Mouse (Mus musculus) neural tube, embryonic 14.5 days (tissue): Measurements from ENCODE around the gene Olfr1411. TPM values are rescaled to one million over a fixed set of nuclear protein-coding genes. Genes with fewer than 3 reads are reported as not detected.
A peak's percentile ranks its signal among the peaks of the same experiment; 100 is the strongest.

Experiments
- ATAC-seq: fragments of 200-750 bp; cut with Nextera tagmentation; 2 replicates; pipeline ENCODE4 v1.8.0; 2017; ENCODE audit warnings: low read depth, mild to moderate bottlenecking, moderate TSS enrichment, moderate library complexity
- H3K27ac ChIP-seq: fragments of 300-500 bp; sonication (generic); 2 replicates; pipeline ENCODE4 v1.5.1; 2014; ENCODE audit warnings: low read depth, mild to moderate bottlenecking, control low read depth, low read length, moderate library complexity, mixed read lengths
- H3K27me3 ChIP-seq: fragments of 300-500 bp; sonication (generic); 2 replicates; pipeline ENCODE4 v1.6.1; 2014; ENCODE audit warnings: low read length; ENCODE audit not compliant: control insufficient read depth, insufficient read depth
- H3K36me3 ChIP-seq: fragments of 300-500 bp; sonication (generic); 2 replicates; pipeline ENCODE4 v1.6.1; 2014; ENCODE audit warnings: low read length, mixed read lengths; ENCODE audit not compliant: control insufficient read depth, insufficient read depth
- H3K4me1 ChIP-seq: fragments of 300-500 bp; sonication (generic); 2 replicates; pipeline ENCODE4 v1.6.1; 2014; ENCODE audit warnings: low read length; ENCODE audit not compliant: control insufficient read depth, insufficient read depth
- H3K4me2 ChIP-seq: fragments of 300-500 bp; sonication (generic); 2 replicates; pipeline ENCODE4 v1.6.1; 2014; ENCODE audit warnings: mild to moderate bottlenecking, low read depth, low read length, control low read depth
- H3K4me3 ChIP-seq: fragments of 300-500 bp; sonication (generic); 2 replicates; pipeline ENCODE4 v1.5.1; 2014; ENCODE audit warnings: low read depth, low read length, control low read depth, mixed read lengths
- H3K9ac ChIP-seq: fragments of 300-500 bp; sonication (generic); replicated peaks from 2 replicates; pipeline ENCODE4 v1.6.1; 2014; ENCODE audit warnings: low read depth, mild to moderate bottlenecking, control low read depth, low read length, mixed read lengths
- H3K9me3 ChIP-seq: fragments of 300-500 bp; sonication (generic); 2 replicates; pipeline ENCODE4 v1.6.1; 2016; ENCODE audit warnings: low read length; ENCODE audit not compliant: control insufficient read depth
- WGBS: fragments of 180-500 bp; shearing (Covaris S2); extraction: QIAGEN DNeasy Blood & Tissue Kit; methylation state at CpG from one replicate; pipeline ENCODE4 v1.1.7; 2014; 5-methylcytosine and 5-hydroxymethylcytosine counted together
- polyA plus RNA-seq: library from polyadenylated mRNA; unstranded; fragments of >200 nt; fragmentation: Nextera tagmentation; extraction: Ambion mirVana; gene quantifications from 2 replicates; pipeline ENCODE4 v1.2.1, GENCODE M21; 2014

Olfr1411 gene
- polyA plus RNA-seq, 1 experiment from 2014 or later: not detected

DNA sequence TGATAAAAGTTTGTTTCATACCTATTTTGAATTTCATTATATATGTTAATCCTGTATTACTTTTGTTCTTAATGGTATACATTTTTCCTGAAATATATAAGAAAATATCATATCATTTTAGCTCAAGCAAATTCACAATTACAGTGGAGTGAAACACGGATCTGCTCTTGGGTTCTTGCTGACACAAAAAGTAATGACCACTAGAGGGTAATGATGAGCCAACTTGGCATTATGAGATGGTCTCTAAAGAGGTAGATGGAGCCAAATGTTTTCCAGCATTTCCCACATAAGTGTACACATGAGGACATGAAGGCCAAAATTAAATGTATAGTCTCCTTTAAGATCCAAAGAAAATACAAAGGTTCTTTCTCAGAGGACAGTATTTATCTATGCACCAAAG is 20.3 kb downstream of the Olfr1411 start:
- no peak for ATAC-seq
- Histone ChIP-seq H3K27me3 (no peaks in the 10 kb centered on the region), H3K36me3 (no peaks in the 10 kb centered on the region), H3K4me1 (no peaks in the 10 kb centered on the region), H3K9me3 (no peaks in the 10 kb centered on the region), H3K4me2 (no peak overlapping the region), H3K27ac (no peak overlapping the region), H3K4me3 (no peak overlapping the region), H3K9ac (no peak overlapping the region)
- 4% methylated on average over 1 of the region's 1 CpGs for WGBS

DNA sequence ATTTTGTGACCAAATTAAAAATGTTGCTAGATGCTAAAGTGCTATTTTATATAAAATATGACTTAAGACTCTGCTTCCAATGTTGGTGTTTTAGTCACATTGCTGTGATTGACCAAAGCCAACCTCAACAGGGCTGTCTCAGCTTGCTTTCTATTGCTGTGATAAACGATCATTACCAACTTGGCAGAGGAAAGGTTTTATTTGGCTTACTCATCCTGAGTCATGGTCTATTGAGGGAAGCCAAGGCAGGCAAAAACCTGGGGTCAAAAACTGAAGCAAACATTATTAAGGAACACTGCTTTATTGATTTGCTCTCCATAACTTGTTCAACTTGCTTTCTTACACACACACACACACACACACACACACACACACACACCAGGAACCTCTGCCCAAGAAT is 21.8 kb downstream of the Olfr1411 start:
- no peaks in the 10 kb centered on the region for H3K27me3 ChIP-seq
- no peak overlapping the region for H3K4me3 ChIP-seq
- H3K9me3 ChIP-seq: no peaks in the 10 kb centered on the region
- H3K4me2 ChIP-seq: no peak overlapping the region
- H3K27ac ChIP-seq: no peak overlapping the region
- H3K36me3 ChIP-seq: no peaks in the 10 kb centered on the region
- WGBS: 79% methylated on average over 1 of the region's 1 CpGs
- H3K4me1 ChIP-seq: no peaks in the 10 kb centered on the region
- ATAC-seq: no peak
- no peak overlapping the region for H3K9ac ChIP-seq

DNA sequence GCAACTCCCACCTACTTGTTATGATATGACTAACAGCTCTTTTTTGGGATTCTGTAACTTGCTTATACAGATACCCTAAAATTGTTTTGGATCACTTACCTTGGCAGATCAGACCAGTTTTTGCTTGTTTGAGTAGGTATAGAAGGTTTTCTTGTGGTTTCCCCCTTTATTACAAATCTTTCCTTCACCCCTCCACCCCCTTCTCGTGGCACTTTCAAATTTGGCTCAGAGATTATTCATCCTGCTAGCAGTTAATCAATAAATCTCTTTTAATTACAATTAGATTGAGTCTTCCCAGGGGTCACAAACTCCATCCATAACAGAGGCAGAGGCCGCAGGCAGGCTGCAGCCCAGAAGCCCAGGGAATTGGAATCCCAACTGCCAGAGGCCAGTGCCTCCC is 23.3 kb downstream of the Olfr1411 start, which contains the start of gene Olfr12:
Gene Olfr12, plus strand, starts transcription at position 301 of the 400 bp plus-strand sequence.
- H3K36me3 ChIP-seq: no peaks in the 10 kb centered on the region
- H3K27ac ChIP-seq: no peak within 1 kb of the TSS
- no peak for ATAC-seq
- no peak within 1 kb of the TSS for H3K4me2 ChIP-seq
- no peak within 1 kb of the TSS for H3K9ac ChIP-seq
- H3K4me3 ChIP-seq: no peak within 1 kb of the TSS
- no peaks in the 10 kb centered on the region for H3K27me3 ChIP-seq
- 48% methylated on average over 2 of the region's 2 CpGs for WGBS
- no peaks in the 10 kb centered on the region for H3K4me1 ChIP-seq
- H3K9me3 ChIP-seq: no peaks in the 10 kb centered on the region

DNA sequence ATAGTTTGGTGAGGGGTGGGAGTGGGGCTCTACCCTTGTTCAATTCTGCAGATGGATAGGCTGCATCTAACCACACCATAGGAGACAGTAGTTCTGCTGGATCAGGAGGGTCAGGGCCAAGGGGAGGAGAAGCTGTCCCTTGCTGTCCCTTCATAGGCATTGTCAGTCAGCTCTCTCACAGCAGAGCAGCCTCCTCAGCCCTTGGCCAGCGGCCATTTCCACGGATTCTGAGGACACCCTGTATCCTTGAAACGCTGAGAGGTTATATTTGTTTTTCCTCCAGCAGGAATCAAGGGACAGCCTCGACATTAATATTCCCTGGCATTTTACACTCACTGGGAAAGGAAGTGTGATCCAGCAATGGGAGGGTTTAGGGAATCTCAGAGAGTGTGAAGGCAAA is 24.1 kb downstream of the Olfr1411 start:
- no peaks in the 10 kb centered on the region for H3K9me3 ChIP-seq
- H3K27me3 ChIP-seq: no peaks in the 10 kb centered on the region

DNA sequence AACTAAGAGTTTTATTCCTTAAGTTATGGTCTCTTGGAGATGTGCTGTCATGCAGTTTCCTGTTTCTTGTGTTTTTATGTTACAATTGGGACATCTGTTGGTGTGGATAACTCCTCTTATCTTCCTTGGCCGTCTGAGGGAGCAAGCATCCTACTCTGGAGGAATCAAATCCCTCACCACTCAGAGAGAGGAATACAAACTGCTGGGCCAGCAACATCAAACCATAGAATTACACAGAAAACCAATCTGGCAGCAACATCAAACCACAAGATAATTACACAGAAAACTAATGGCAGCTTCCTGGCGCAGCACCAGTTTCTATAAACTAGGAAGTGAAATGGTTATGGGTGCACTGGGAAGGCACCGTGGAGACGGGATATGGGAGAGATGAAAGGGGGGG is 34.0 kb downstream of the Olfr1411 start:
- H3K27me3 ChIP-seq: no peaks in the 10 kb centered on the region
- no peaks in the 10 kb centered on the region for H3K9me3 ChIP-seq
- no peaks in the 10 kb centered on the region for H3K36me3 ChIP-seq
- no peak overlapping the region for H3K27ac ChIP-seq
- no peak overlapping the region for H3K9ac ChIP-seq
- no peak overlapping the region for H3K4me2 ChIP-seq
- no peak for ATAC-seq
- H3K4me3 ChIP-seq: no peak overlapping the region
- WGBS: 59% methylated on average over 4 of the region's 4 CpGs
- no peaks in the 10 kb centered on the region for H3K4me1 ChIP-seq

More for the DNA sequence above, 24.1 kb downstream of the Olfr1411 start:
- Histone ChIP-seq H3K4me2 (no peak overlapping the region), H3K4me1 (no peaks in the 10 kb centered on the region), H3K9ac (no peak overlapping the region), H3K4me3 (no peak overlapping the region), H3K27ac (no peak overlapping the region), H3K36me3 (no peaks in the 10 kb centered on the region)
- 64% methylated on average over 4 of the region's 4 CpGs for WGBS
- no peak for ATAC-seq

DNA sequence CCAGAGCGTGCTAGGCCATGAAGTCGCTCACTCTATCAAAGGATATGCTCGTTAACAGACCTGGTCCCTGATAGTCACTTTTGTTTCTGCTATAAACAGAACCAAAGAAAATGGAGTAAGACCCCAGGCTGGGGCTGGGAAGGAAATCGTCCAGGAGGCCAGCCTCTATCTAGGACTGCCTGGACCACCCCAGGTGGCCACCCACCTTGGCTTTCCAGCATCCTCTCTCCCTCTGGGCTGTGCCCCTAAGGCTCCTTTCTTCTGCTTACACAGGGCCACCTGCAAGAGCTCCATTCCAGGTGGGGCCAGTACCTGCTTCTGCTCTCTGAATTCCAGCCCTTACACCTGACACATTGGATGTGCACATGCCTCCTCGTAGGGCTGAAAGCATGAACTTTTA is 38.0 kb downstream of the Olfr1411 start:
- Histone ChIP-seq H3K4me2 (no peak overlapping the region), H3K4me1 (no peaks in the 10 kb centered on the region), H3K36me3 (peaks cover 11% of the 10 kb centered on the region), H3K4me3 (no peak overlapping the region), H3K9ac (no peak overlapping the region), H3K9me3 (no peaks in the 10 kb centered on the region), H3K27ac (no peak overlapping the region), H3K27me3 (no peaks in the 10 kb centered on the region)
- ATAC-seq: no peak
- 87% methylated on average over 5 of the region's 5 CpGs for WGBS

DNA sequence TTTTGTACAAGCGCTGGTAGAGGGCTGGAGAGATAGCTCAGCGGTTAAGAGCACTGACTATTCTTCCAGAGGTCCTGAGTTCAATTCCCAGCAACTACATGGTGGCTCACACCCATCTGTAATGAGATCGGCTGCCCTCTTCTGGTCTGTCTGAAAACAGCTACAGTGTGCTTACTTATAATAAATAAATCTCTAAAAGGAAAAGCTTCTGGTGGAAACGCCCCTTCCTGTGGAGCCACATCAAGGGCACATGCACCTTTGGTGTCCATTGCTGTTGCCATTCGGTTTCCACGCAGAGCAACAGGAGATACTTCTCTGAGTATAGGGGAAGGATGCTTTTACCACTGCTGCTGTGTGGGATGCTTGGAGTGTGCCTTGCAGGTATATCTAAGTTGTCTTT is 38.7 kb downstream of the Olfr1411 start:
- no peak for ATAC-seq
- 73% methylated on average over 6 of the region's 6 CpGs for WGBS
- no peaks in the 10 kb centered on the region for H3K9me3 ChIP-seq
- H3K9ac ChIP-seq: no peak overlapping the region
- no peak overlapping the region for H3K4me2 ChIP-seq
- H3K4me3 ChIP-seq: no peak overlapping the region
- peaks cover 18% of the 10 kb centered on the region for H3K36me3 ChIP-seq
- no peaks in the 10 kb centered on the region for H3K4me1 ChIP-seq
- H3K27ac ChIP-seq: no peak overlapping the region
- no peaks in the 10 kb centered on the region for H3K27me3 ChIP-seq

DNA sequence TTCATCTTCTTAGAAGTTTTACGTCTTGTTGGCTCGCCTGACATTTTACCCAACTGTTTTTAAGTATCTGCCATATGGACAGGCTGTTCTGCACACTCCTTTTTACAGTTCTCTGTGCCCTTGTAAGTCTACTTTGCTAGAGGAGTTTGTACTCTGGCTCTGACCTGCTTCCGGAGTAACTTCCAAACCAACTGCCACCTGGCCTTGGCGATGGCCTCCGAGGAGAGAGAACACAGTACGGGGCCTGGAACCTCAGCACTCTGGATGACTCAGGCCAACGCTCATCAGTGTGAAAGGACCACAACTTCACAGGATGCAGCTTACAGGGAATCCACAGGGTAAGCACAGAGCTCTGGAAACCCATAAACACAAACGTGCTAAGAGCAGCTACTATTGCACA is 39.5 kb downstream of the Olfr1411 start:
- Histone ChIP-seq H3K4me3 (no peak overlapping the region), H3K36me3 (peaks cover 23% of the 10 kb centered on the region), H3K9me3 (no peaks in the 10 kb centered on the region), H3K27ac (no peak overlapping the region), H3K27me3 (no peaks in the 10 kb centered on the region), H3K9ac (no peak overlapping the region), H3K4me2 (no peak overlapping the region), H3K4me1 (no peaks in the 10 kb centered on the region)
- no peak for ATAC-seq
- WGBS: 87% methylated on average over 8 of the region's 8 CpGs

DNA sequence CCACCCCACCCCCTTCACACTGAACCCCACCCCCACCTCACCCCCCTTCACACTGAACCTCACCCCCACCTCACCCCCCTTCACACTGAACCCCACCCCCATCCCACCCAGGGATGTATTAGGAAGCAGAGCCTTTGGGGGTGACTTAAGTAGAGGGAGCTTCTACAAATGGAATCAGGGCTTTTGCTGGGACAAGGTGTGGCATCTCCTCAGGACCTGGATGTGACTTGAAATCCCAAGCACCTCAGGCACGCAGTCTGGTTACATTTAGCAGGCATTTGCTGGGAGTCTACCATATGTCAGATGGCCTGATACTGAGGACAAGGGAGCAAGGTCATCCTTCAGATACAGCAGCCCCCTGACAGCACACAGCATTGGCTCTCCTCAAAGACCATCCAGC is 40.4 kb downstream of the Olfr1411 start:
- no peak overlapping the region for H3K4me3 ChIP-seq
- ATAC-seq: peak; percentile 32; the same call in 1 of the 2 replicates
- no peak overlapping the region for H3K4me2 ChIP-seq
- no peak overlapping the region for H3K27ac ChIP-seq
- H3K9ac ChIP-seq: no peak overlapping the region
- no peaks in the 10 kb centered on the region for H3K4me1 ChIP-seq
- H3K27me3 ChIP-seq: no peaks in the 10 kb centered on the region
- H3K9me3 ChIP-seq: no peaks in the 10 kb centered on the region
- H3K36me3 ChIP-seq: peaks cover 23% of the 10 kb centered on the region
- 78% methylated on average over 1 of the region's 1 CpGs for WGBS
